Mouse (Mus musculus) midbrain, embryonic 15.5 days (tissue): ENCODE results near the gene Irs1. TPM values are rescaled to one million over a fixed set of nuclear protein-coding genes. Genes with fewer than 3 reads are reported as not detected.

ENCODE experiments used
- ATAC-seq: fragments of 200-750 bp; cut with Nextera tagmentation; replicated peaks from 2 replicates; pipeline ENCODE4 v1.8.0; 2017; ENCODE audit warnings: moderate TSS enrichment
- H3K27ac ChIP-seq: fragments of 300-500 bp; sonication (generic); 2 replicates; pipeline ENCODE4 v1.5.1; 2015; ENCODE audit warnings: mild to moderate bottlenecking, inconsistent platforms
- H3K27me3 ChIP-seq: fragments of 300-500 bp; sonication (generic); replicated peaks from 2 replicates; pipeline ENCODE4 v1.6.1; 2015; ENCODE audit warnings: inconsistent platforms
- H3K36me3 ChIP-seq: fragments of 300-500 bp; sonication (generic); replicated peaks from 2 replicates; pipeline ENCODE4 v1.6.1; 2015; ENCODE audit warnings: inconsistent platforms
- H3K4me1 ChIP-seq: fragments of 300-500 bp; sonication (generic); 2 replicates; pipeline ENCODE4 v1.6.1; 2015; ENCODE audit warnings: inconsistent platforms
- H3K4me2 ChIP-seq: fragments of 300-500 bp; sonication (generic); 2 replicates; pipeline ENCODE4 v1.6.1; 2015; ENCODE audit warnings: inconsistent platforms, mild to moderate bottlenecking, moderate library complexity
- H3K4me3 ChIP-seq: fragments of 300-500 bp; sonication (generic); 2 replicates; pipeline ENCODE4 v1.5.1; 2015; ENCODE audit warnings: mild to moderate bottlenecking, inconsistent platforms
- H3K9ac ChIP-seq: fragments of 300-500 bp; sonication (generic); 2 replicates; pipeline ENCODE4 v1.6.1; 2015; ENCODE audit warnings: mild to moderate bottlenecking, inconsistent platforms
- H3K9me3 ChIP-seq: fragments of 300-500 bp; sonication (generic); 2 replicates; pipeline ENCODE4 v1.6.1; 2016; ENCODE audit warnings: inconsistent platforms
- WGBS: fragments of 180-500 bp; shearing (Covaris S2); methylation state at CpG from one replicate; pipeline ENCODE4 v1.1.7; 2015; ENCODE audit warnings: mixed read lengths; 5-methylcytosine and 5-hydroxymethylcytosine counted together
- polyA plus RNA-seq: library from polyadenylated mRNA; unstranded; fragments of >200 nt; fragmentation: Nextera tagmentation; extraction: Ambion mirVana; gene quantifications from 2 replicates; pipeline ENCODE4 v1.2.1, GENCODE M21; 2015

The Irs1 gene
- 7.5 and 8.2 TPM in 2 replicates for polyA plus RNA-seq

DNA sequence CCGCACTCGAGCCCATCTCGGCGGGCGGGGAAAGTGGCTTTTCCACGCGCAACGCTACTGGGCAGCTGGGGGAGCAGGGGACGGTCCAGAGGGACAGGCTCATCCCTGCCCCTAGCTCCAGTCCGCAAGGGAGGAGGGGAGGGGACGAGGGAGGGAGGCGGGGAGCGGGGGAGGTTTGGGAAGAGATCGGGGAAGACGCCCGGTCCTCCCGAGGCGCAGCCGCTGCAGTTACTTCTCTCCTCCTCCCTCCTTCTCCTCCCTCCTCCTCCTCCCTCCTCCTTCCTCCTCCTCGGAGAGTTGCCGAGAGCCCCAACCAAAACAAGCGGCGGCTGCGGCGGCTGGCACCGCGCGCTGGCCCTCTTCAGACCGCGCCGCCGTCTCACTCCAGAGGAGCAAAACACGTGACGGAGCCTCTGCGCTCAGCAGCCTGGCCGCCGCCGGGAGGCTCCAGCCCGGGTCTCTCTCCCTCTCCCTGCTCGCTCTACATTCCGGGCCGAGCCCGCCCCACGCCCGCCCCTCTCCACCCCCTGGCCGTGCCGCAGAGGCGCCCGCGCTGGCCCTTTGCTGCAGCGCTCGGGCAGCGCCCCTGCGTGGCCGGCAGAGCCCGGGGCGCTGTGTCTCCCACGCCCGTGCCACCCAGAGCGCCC, at the start of gene Irs1:
TSS of gene Irs1 (minus strand) at position 266 of the 647 bp plus-strand sequence.
- H3K4me2 ChIP-seq = peak within 1 kb of the TSS; percentile 77
- ATAC-seq = peak; percentile 78
- H3K4me3 ChIP-seq = peak within 1 kb of the TSS; percentile 91
- peak within 1 kb of the TSS; percentile 90 for H3K9ac ChIP-seq
- no peaks in the 10 kb centered on the region for H3K27me3 ChIP-seq
- no peaks in the 10 kb centered on the region for H3K9me3 ChIP-seq
- H3K36me3 ChIP-seq = no peaks in the 10 kb centered on the region
- H3K4me1 ChIP-seq = peaks cover 57% of the 10 kb centered on the region
- under 1% methylated on average over 58 of the region's 60 CpGs for WGBS
- H3K27ac ChIP-seq = peak within 1 kb of the TSS; percentile 98

- Histone ChIP-seq H3K4me2 (no peak overlapping the region), H3K27ac (no peak overlapping the region), H3K4me3 (no peak overlapping the region), H3K36me3 (no peaks in the 10 kb centered on the region), H3K9me3 (no peaks in the 10 kb centered on the region), H3K27me3 (no peaks in the 10 kb centered on the region), H3K9ac (no peak overlapping the region), H3K4me1 (no peaks in the 10 kb centered on the region)
- WGBS = 91% methylated on average over 3 of the region's 3 CpGs
- ATAC-seq = no peak
Measured at GRCm38 (mm10) chr1:82334506-82334905, 43.3 kb upstream of the Irs1 start.

GRCm38 (mm10) chr1:82329954-82330247, 38.7 kb upstream of the Irs1 start:
- no peak for ATAC-seq
- Histone ChIP-seq H3K4me3 (no peak overlapping the region), H3K4me2 (no peak overlapping the region), H3K4me1 (no peaks in the 10 kb centered on the region), H3K27ac (0 out of 2 replicates have a peak overlapping the region, but pooled peaks have one; percentile 5), H3K9me3 (no peaks in the 10 kb centered on the region), H3K27me3 (no peaks in the 10 kb centered on the region), H3K9ac (no peak overlapping the region), H3K36me3 (no peaks in the 10 kb centered on the region)

- H3K36me3 ChIP-seq = no peaks in the 10 kb centered on the region
- H3K4me3 ChIP-seq = no peak overlapping the region
- no peak overlapping the region for H3K4me2 ChIP-seq
- H3K9ac ChIP-seq = no peak overlapping the region
- no peak for ATAC-seq
- H3K9me3 ChIP-seq = no peaks in the 10 kb centered on the region
- H3K4me1 ChIP-seq = peaks cover 2% of the 10 kb centered on the region; the same call in 1 of the 2 replicates
- 0 out of 2 replicates have a peak overlapping the region, but pooled peaks have one; percentile 5 for H3K27ac ChIP-seq
- WGBS = 41% methylated on average over 4 of the region's 4 CpGs
- no peaks in the 10 kb centered on the region for H3K27me3 ChIP-seq
Measured at GRCm38 (mm10) chr1:82329237-82329953, 38.2 kb upstream of the Irs1 start.

DNA sequence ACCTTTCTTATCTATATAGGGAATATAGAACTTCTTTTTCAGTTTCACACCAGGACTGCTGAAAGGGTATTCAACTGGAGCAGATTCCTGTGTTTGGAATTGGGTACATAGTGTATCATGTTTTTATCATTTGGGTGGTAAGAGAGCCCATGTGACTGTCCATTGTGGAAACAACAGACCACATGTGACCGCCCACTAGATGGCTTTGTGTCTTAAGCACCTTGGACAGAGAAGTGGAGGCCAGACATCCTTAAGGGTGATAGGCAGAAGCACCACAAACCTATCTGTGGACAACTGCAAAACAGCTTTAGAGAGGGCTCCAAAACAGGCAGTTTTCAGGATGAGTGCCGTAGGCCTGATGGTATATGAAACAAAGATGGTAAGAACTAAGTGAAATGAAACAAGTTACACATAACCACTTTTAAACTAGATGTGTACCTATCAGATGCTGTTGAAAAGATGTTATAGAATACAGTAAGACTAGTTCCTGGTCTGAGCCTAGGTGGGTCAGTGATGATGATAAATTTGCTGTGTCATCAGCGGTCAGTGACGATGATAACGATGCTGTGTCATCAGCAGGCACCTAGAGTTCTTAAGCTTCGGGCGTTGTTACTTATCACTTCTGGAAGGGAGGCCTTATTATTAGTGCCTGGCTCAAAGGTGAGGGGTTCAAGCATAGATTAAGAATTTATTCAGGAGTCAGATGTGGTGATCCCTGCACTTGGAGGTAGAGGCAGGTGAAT, 37.0 kb upstream of the Irs1 start:
- Histone ChIP-seq H3K4me2 (no peak overlapping the region), H3K27ac (no peak overlapping the region), H3K9ac (no peak overlapping the region), H3K4me1 (peaks cover 9% of the 10 kb centered on the region), H3K4me3 (no peak overlapping the region), H3K36me3 (no peaks in the 10 kb centered on the region), H3K27me3 (no peaks in the 10 kb centered on the region), H3K9me3 (no peaks in the 10 kb centered on the region)
- no peak for ATAC-seq
- whole genome bisulfite sequencing = 90% methylated on average over 7 of the region's 7 CpGs

GRCm38 (mm10) chr1:82326120-82326519, 34.9 kb upstream of the Irs1 start:
- H3K9ac ChIP-seq = no peak overlapping the region
- no peaks in the 10 kb centered on the region for H3K9me3 ChIP-seq

DNA sequence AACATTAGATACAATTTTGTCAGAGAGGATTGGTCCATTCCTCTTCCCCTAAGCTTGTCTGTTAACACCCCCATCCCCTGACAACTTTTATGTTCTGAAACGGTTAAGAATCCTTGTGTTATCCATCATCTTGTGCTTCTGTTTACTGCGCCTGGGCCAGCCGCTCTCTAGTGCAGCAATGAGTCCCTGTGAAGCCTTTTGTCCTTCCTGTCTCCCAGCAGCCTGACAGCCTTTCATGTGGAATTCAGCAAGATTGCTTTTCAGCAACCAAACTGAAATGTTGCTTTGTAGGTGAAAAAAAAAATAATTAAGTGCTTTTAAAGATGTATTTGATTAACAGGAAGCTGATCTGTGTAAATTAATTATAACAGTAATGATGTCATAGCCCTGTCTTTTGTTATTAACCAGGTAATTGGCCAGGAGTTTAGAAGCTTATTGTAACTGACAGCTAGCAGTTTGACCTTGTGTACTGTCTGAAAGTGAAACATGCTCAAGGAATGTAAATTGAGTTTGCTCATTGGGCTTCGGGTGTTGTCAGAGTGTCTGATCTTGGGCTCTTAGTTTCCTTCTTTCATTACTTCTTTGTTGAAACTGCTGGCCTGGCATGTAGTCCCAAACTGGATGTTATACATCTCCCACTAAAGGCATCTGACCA, 33.0 kb upstream of the Irs1 start:
- H3K4me2 ChIP-seq = no peak overlapping the region
- peaks cover 22% of the 10 kb centered on the region for H3K4me1 ChIP-seq
- H3K27me3 ChIP-seq = no peaks in the 10 kb centered on the region
- no peaks in the 10 kb centered on the region for H3K36me3 ChIP-seq
- no peak overlapping the region for H3K9ac ChIP-seq
- peak overlapping the region; percentile 8; the same call in 1 of the 2 replicates for H3K27ac ChIP-seq
- no peak for ATAC-seq
- WGBS = 20% methylated on average over 4 of the region's 4 CpGs
- no peaks in the 10 kb centered on the region for H3K9me3 ChIP-seq
- no peak overlapping the region for H3K4me3 ChIP-seq

More at GRCm38 (mm10) chr1:82326120-82326519, 34.9 kb upstream of the Irs1 start:
- Histone ChIP-seq H3K36me3 (no peaks in the 10 kb centered on the region), H3K4me1 (peaks cover 14% of the 10 kb centered on the region), H3K4me2 (no peak overlapping the region), H3K27ac (no peak overlapping the region), H3K27me3 (no peaks in the 10 kb centered on the region), H3K4me3 (no peak overlapping the region)
- 88% methylated on average over 5 of the region's 5 CpGs for WGBS
- no peak for ATAC-seq

GRCm38 (mm10) chr1:82321441-82321840, 30.2 kb upstream of the Irs1 start:
- Histone ChIP-seq H3K27ac (no peak overlapping the region), H3K27me3 (no peaks in the 10 kb centered on the region), H3K36me3 (no peaks in the 10 kb centered on the region), H3K9ac (no peak overlapping the region), H3K4me2 (no peak overlapping the region), H3K4me3 (no peak overlapping the region), H3K4me1 (peaks cover 30% of the 10 kb centered on the region), H3K9me3 (no peaks in the 10 kb centered on the region)
- ATAC-seq = no peak
- 68% methylated on average over 1 of the region's 1 CpGs for WGBS

- Histone ChIP-seq H3K4me2 (peak overlapping the region; percentile 18; the same call in 1 of the 2 replicates), H3K9ac (no peak overlapping the region), H3K27me3 (no peaks in the 10 kb centered on the region), H3K4me1 (peaks cover 33% of the 10 kb centered on the region), H3K9me3 (no peaks in the 10 kb centered on the region), H3K36me3 (no peaks in the 10 kb centered on the region), H3K4me3 (no peak overlapping the region), H3K27ac (peak overlapping the region; percentile 50; the same call in 1 of the 2 replicates)
- WGBS = 53% methylated on average over 10 of the region's 10 CpGs
- no peak for ATAC-seq
Measured at GRCm38 (mm10) chr1:82320864-82321263, 29.6 kb upstream of the Irs1 start.

DNA sequence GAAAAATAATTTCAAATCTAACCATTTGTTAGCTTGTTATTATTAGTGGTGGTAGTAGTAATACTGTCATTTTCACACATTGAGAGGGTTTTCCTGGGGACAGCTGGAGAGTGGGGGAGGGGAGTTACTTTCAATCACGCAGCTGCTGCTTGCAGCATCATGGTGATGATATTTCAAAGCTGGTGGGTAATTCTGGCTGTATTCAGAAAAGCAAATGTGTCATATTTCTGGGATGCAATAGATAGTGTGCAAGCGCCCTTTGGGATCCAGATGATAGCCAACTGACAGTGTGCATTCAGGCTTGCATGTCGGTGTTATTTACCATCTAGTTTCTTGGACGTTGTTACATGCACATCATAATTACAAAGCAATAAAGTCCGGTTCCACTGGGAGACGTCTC, 29.2 kb upstream of the Irs1 start:
- no peak for ATAC-seq
- 48% methylated on average over 6 of the region's 6 CpGs for whole genome bisulfite sequencing
- peak overlapping the region; percentile 50; the same call in 1 of the 2 replicates for H3K27ac ChIP-seq
- no peak overlapping the region for H3K9ac ChIP-seq
- H3K4me1 ChIP-seq = peaks cover 34% of the 10 kb centered on the region
- H3K4me2 ChIP-seq = peak overlapping the region; percentile 18; the same call in 1 of the 2 replicates
- H3K4me3 ChIP-seq = no peak overlapping the region
- no peaks in the 10 kb centered on the region for H3K36me3 ChIP-seq
- no peaks in the 10 kb centered on the region for H3K27me3 ChIP-seq
- H3K9me3 ChIP-seq = no peaks in the 10 kb centered on the region

- ATAC-seq = no peak
- peaks cover 25% of the 10 kb centered on the region for H3K4me1 ChIP-seq
- peak overlapping the region; percentile 83 for H3K4me3 ChIP-seq
Measured at GRCm38 (mm10) chr1:82316746-82317126, 25.5 kb upstream of the Irs1 start.

More at GRCm38 (mm10) chr1:82316746-82317126, 25.5 kb upstream of the Irs1 start:
- H3K27me3 ChIP-seq = no peaks in the 10 kb centered on the region
- peak overlapping the region; percentile 97 for H3K27ac ChIP-seq
- peak overlapping the region; percentile 97 for H3K9ac ChIP-seq
- no peaks in the 10 kb centered on the region for H3K9me3 ChIP-seq
- WGBS = 0% methylated on average over 26 of the region's 26 CpGs
- H3K36me3 ChIP-seq = no peaks in the 10 kb centered on the region
- peak overlapping the region; percentile 79 for H3K4me2 ChIP-seq
